Mouse (Mus musculus) heart, postnatal 0 days (tissue): ENCODE results near the gene Fam3c.

Experiments used
- CTCF ChIP-seq: IDR thresholded peaks from 2 replicates; pipeline ENCODE4 v1.5.1; 2016; ENCODE audit warnings: antibody characterized with exemption, control low read depth, low read depth
- EP300 ChIP-seq: IDR thresholded peaks from 2 replicates; pipeline ENCODE4 v1.6.1; 2016; ENCODE audit warnings: antibody characterized with exemption, low read depth

DNA sequence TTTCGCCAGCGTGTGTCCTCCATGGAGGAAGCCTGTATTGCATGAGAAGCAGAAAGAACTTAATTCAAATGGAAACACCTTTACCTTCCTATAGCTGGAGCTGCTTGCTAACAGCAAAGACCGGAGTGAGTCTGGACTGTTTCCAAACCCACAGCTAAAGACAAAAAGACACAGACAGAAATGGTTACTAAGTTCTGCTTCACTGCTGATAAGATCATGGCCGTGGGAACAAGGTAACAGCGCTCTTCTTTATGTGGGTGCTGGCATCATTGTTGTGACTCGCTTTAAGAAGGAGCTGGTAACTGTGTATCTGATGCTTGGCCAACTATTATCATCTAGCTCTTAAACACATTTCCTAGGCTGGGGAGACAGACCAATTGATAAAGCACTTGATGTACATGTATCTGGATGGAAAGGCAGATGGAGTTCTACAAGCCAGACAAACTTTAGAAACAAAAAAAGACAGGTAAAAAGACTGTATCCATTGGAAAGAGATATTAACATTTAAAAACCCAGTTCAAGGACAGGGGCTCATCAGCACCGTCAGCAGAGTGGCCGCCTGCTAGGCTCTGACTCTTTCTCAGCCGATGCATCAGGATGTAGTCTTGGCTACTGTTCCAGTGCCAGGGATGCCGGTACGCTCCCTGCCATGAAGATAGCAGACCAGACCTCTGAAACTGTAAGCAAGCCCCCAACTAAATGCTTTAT lies 6.4 kb downstream of the Fam3c start:
- TF ChIP-seq CTCF = no peak
- no peak for TF ChIP-seq EP300
